Mouse (Mus musculus) midbrain, embryonic 10.5 days (tissue): ENCODE results near the gene Slc27a1. TPM values are rescaled to one million over a fixed set of nuclear protein-coding genes. Genes with fewer than 3 reads are reported as not detected.
A peak's percentile ranks its signal among the peaks of the same experiment; 100 is the strongest.

ENCODE experiments used
- DNase-seq: peaks from one replicate; pipeline ENCODE4 v3.0.0-alpha.2; 2017; ENCODE audit warnings: low spot score
- H3K27ac ChIP-seq: fragments of 300-500 bp; sonication (generic); replicated peaks from 2 replicates; pipeline ENCODE4 v1.5.1; 2016; ENCODE audit warnings: mild to moderate bottlenecking
- H3K27me3 ChIP-seq: fragments of 300-500 bp; sonication (generic); 2 replicates; pipeline ENCODE4 v1.6.1; 2016; ENCODE audit warnings: low read depth, mild to moderate bottlenecking; ENCODE audit not compliant: poor library complexity, severe bottlenecking
- H3K36me3 ChIP-seq: fragments of 300-500 bp; sonication (generic); 2 replicates; pipeline ENCODE4 v1.6.1; 2016; ENCODE audit warnings: mild to moderate bottlenecking, moderate library complexity
- H3K4me1 ChIP-seq: fragments of 300-500 bp; sonication (generic); 2 replicates; pipeline ENCODE4 v1.6.1; 2016
- H3K4me3 ChIP-seq: fragments of 300-500 bp; sonication (generic); 2 replicates; pipeline ENCODE4 v1.5.1; 2016; ENCODE audit warnings: mild to moderate bottlenecking, moderate library complexity
- H3K9me3 ChIP-seq: fragments of 300-500 bp; sonication (generic); replicated peaks from 2 replicates; pipeline ENCODE4 v1.6.1; 2016; ENCODE audit warnings: mild to moderate bottlenecking
- WGBS: fragments of 180-500 bp; shearing (Covaris S2); methylation state at CpG from one replicate; pipeline ENCODE4 v1.1.7; 2016; 5-methylcytosine and 5-hydroxymethylcytosine counted together
- polyA plus RNA-seq: library from polyadenylated mRNA; unstranded; fragments of >200 nt; fragmentation: Nextera tagmentation; extraction: Ambion mirVana; gene quantifications from 2 replicates; pipeline ENCODE4 v1.2.1, GENCODE M21; 2016

Slc27a1 gene
- polyA plus RNA-seq, 1 experiment from 2014 or later: 21.5 TPM

- no peaks in the 10 kb centered on the region for H3K9me3 ChIP-seq
- peaks cover 59% of the 10 kb centered on the region for H3K36me3 ChIP-seq
- no peak for DNase-seq
- H3K4me3 ChIP-seq: no peak overlapping the region
- WGBS: 72% methylated on average over 4 of the region's 4 CpGs
- H3K27ac ChIP-seq: no peak overlapping the region
- no peaks in the 10 kb centered on the region for H3K27me3 ChIP-seq
- H3K4me1 ChIP-seq: peaks cover 14% of the 10 kb centered on the region
These were observed 44.7 kb downstream of the Slc27a1 start for GRCm38 (mm10) chr8:71613418-71613817.

DNA sequence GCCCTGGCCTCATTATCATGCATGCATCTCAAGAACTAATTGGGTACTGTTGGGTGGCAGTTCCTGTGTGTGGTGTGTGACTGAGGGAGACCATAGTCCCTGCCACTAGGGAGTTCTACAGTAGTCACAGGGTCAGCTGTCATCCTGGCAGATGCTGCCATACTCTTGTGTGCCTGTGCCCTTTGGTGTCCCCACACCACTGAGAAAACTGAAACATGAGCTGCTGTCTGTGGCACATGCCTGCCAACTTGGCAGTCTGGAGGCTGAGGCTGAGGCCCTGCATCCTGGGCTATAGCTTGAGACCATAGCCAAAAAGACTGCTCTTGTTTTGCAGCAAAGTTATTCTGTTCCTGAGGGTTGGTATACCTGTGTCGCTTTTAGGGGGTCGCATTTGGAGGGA lies 51.1 kb downstream of the Slc27a1 start:
- WGBS: 94% methylated on average over 2 of the region's 2 CpGs
- DNase-seq: no peak
- Histone ChIP-seq H3K9me3 (peaks cover 23% of the 10 kb centered on the region), H3K27me3 (no peaks in the 10 kb centered on the region), H3K4me3 (no peak overlapping the region), H3K27ac (no peak overlapping the region), H3K36me3 (peaks cover 99% of the 10 kb centered on the region), H3K4me1 (no peaks in the 10 kb centered on the region)

- no peak overlapping the region for H3K27ac ChIP-seq
- H3K9me3 ChIP-seq: peaks cover 23% of the 10 kb centered on the region
- 95% methylated on average over 1 of the region's 1 CpGs for WGBS
- H3K4me1 ChIP-seq: peaks cover 30% of the 10 kb centered on the region
- H3K27me3 ChIP-seq: peaks cover 13% of the 10 kb centered on the region
- H3K4me3 ChIP-seq: no peak overlapping the region
- peaks cover 63% of the 10 kb centered on the region for H3K36me3 ChIP-seq
- no peak for DNase-seq
These were observed 56.4 kb downstream of the Slc27a1 start for GRCm38 (mm10) chr8:71625088-71625487.

- peaks cover 18% of the 10 kb centered on the region for H3K9me3 ChIP-seq
- peaks cover 46% of the 10 kb centered on the region for H3K36me3 ChIP-seq
- peaks cover 29% of the 10 kb centered on the region for H3K27me3 ChIP-seq
- H3K4me3 ChIP-seq: no peak overlapping the region
- no peak overlapping the region for H3K27ac ChIP-seq
- peaks cover 33% of the 10 kb centered on the region for H3K4me1 ChIP-seq
- 86% methylated on average over 9 of the region's 9 CpGs for WGBS
- no peak for DNase-seq
These were observed 58.1 kb downstream of the Slc27a1 start for GRCm38 (mm10) chr8:71626753-71627152.

GRCm38 (mm10) chr8:71627265-71628099 lies 58.8 kb downstream of the Slc27a1 start:
- Histone ChIP-seq H3K4me3 (no peak overlapping the region), H3K27me3 (peaks cover 36% of the 10 kb centered on the region), H3K4me1 (peaks cover 33% of the 10 kb centered on the region), H3K9me3 (peaks cover 16% of the 10 kb centered on the region), H3K36me3 (peaks cover 39% of the 10 kb centered on the region), H3K27ac (no peak overlapping the region)
- WGBS: 54% methylated on average over 9 of the region's 9 CpGs
- no peak for DNase-seq

- no peak for DNase-seq
- Histone ChIP-seq H3K4me1 (peaks cover 36% of the 10 kb centered on the region), H3K27me3 (peaks cover 46% of the 10 kb centered on the region), H3K36me3 (peaks cover 28% of the 10 kb centered on the region), H3K27ac (peak overlapping the region; percentile 83), H3K9me3 (peaks cover 16% of the 10 kb centered on the region), H3K4me3 (peak overlapping the region; percentile 66)
- 9% methylated on average over 16 of the region's 16 CpGs for WGBS
These were observed 59.9 kb downstream of the Slc27a1 start for GRCm38 (mm10) chr8:71628396-71629095.

DNA sequence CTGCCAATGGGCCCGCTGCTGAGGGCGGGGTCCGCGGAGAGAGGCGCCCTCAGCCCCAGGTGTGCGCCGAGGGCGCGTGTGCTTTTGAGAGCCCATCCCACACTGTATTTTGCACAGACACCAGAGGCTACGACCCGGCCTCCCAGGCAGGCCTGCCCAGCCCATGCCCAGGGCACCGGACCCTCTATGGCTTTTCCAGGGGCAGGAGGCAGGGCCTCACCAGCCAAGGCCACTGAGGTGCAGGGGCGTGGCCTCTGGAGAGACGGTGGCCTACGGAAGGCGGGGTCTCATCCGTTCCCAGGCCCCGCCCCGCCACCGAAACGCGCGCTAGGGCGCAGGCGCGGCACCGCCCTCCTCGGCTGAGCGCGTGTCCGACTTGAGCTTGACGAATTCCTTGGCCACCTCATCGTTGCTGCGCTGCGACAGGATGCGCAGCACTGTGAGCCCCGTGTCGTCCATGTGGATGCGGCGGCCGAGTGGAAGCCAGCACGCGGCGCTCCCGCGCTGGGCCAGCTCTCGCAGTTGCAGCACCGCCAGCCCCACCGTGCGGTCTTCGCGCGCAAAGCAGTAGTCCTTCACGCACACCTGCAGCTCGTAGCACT lies 60.5 kb downstream of the Slc27a1 start:
- Histone ChIP-seq H3K36me3 (peaks cover 21% of the 10 kb centered on the region), H3K27ac (peak overlapping the region; percentile 83), H3K9me3 (peaks cover 19% of the 10 kb centered on the region), H3K4me3 (peak overlapping the region; percentile 66), H3K4me1 (peaks cover 43% of the 10 kb centered on the region), H3K27me3 (peaks cover 53% of the 10 kb centered on the region)
- DNase-seq: peak; percentile 95
- under 1% methylated on average over 55 of the region's 55 CpGs for WGBS

DNA sequence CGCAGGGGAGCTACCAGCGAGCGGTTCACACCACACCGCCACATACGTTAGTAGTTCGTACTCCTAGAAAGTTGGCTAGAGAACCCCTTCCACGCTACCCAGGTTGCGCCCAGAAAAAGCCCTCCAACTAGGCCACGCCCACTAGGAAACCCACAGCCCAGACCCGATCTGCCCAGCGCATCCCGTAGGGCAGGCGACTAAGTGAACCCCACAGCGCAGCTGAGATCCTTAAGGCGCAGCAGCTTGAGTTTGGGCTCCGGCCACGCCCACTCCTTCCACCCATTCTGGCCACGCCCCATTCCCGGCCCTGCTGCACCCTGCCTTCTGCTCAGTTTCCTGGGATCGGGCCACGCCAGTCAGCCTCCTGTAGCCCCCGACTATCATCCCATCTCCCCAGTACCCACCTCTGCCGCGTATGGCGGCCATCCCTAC lies 61.1 kb downstream of the Slc27a1 start:
- Histone ChIP-seq H3K4me3 (peak overlapping the region; percentile 66), H3K27me3 (peaks cover 59% of the 10 kb centered on the region), H3K4me1 (peaks cover 49% of the 10 kb centered on the region), H3K36me3 (peaks cover 15% of the 10 kb centered on the region), H3K27ac (peak overlapping the region; percentile 83), H3K9me3 (peaks cover 19% of the 10 kb centered on the region)
- peak; percentile 55 for DNase-seq
- 5% methylated on average over 25 of the region's 25 CpGs for WGBS

GRCm38 (mm10) chr8:71630761-71631160 lies 62.1 kb downstream of the Slc27a1 start:
- peaks cover 68% of the 10 kb centered on the region for H3K27me3 ChIP-seq
- WGBS: 92% methylated on average over 6 of the region's 6 CpGs
- H3K36me3 ChIP-seq: peaks cover 6% of the 10 kb centered on the region
- H3K27ac ChIP-seq: no peak overlapping the region
- DNase-seq: no peak
- peaks cover 19% of the 10 kb centered on the region for H3K9me3 ChIP-seq
- H3K4me3 ChIP-seq: no peak overlapping the region
- peaks cover 50% of the 10 kb centered on the region for H3K4me1 ChIP-seq

GRCm38 (mm10) chr8:71631897-71632296 lies 63.2 kb downstream of the Slc27a1 start:
- peaks cover 50% of the 10 kb centered on the region for H3K4me1 ChIP-seq
- no peak overlapping the region for H3K27ac ChIP-seq
- no peak overlapping the region for H3K4me3 ChIP-seq
- H3K36me3 ChIP-seq: no peaks in the 10 kb centered on the region; the same call in 1 of the 2 replicates
- WGBS: 61% methylated on average over 2 of the region's 2 CpGs
- H3K27me3 ChIP-seq: peaks cover 80% of the 10 kb centered on the region
- H3K9me3 ChIP-seq: peaks cover 19% of the 10 kb centered on the region
- DNase-seq: no peak

- Histone ChIP-seq H3K27me3 (peaks cover 82% of the 10 kb centered on the region), H3K9me3 (peaks cover 19% of the 10 kb centered on the region), H3K36me3 (no peaks in the 10 kb centered on the region; the same call in 1 of the 2 replicates), H3K4me1 (peaks cover 39% of the 10 kb centered on the region), H3K27ac (no peak overlapping the region), H3K4me3 (no peak overlapping the region)
- DNase-seq: peak; percentile 33
- WGBS: 7% methylated on average over 15 of the region's 22 CpGs
These were observed 64.5 kb downstream of the Slc27a1 start for GRCm38 (mm10) chr8:71633164-71633563.

- peaks cover 88% of the 10 kb centered on the region for H3K27me3 ChIP-seq
- DNase-seq: peak; percentile 66
- 2% methylated on average over 26 of the region's 26 CpGs for WGBS
- H3K36me3 ChIP-seq: no peaks in the 10 kb centered on the region; the same call in 1 of the 2 replicates
- peak overlapping the region; percentile 33 for H3K4me3 ChIP-seq
- no peak overlapping the region; the same call in 1 of the 2 replicates for H3K27ac ChIP-seq
- peaks cover 29% of the 10 kb centered on the region for H3K4me1 ChIP-seq
- H3K9me3 ChIP-seq: peaks cover 19% of the 10 kb centered on the region
These were observed 65.4 kb downstream of the Slc27a1 start for GRCm38 (mm10) chr8:71633981-71634667.
